Mouse (Mus musculus) spleen, adult 2 months (tissue): Measurements from ENCODE around the gene Sf1. TPM values are rescaled to one million over a fixed set of nuclear protein-coding genes. Genes with fewer than 3 reads are reported as not detected.

ENCODE experiments used
- DNase-seq, 2 experiments: peaks; one replicate each; pipeline versions ENCODE4 v3.0.0 to v3.0.0-alpha.2; 2012 to 2021; ENCODE audit warnings: low spot score in 2 of 2, low read depth in 1 of 2
- H3K27ac ChIP-seq: fragments of 200-500 bp; 2 replicates; pipeline ENCODE4 v1.5.1; 2012; ENCODE audit warnings: low read length, inconsistent platforms; ENCODE audit not compliant: insufficient read depth
- H3K27me3 ChIP-seq: fragments of 200-500 bp; 2 replicates; pipeline ENCODE4 v1.6.1; 2012; ENCODE audit warnings: mild to moderate bottlenecking, moderate library complexity, low read length, inconsistent platforms; ENCODE audit not compliant: control insufficient read depth, insufficient read depth
- H3K36me3 ChIP-seq: fragments of 200-500 bp; 2 replicates; pipeline ENCODE4 v1.6.1; 2012; ENCODE audit warnings: mild to moderate bottlenecking, low read length, inconsistent platforms; ENCODE audit not compliant: control insufficient read depth, insufficient read depth
- H3K4me1 ChIP-seq: fragments of 200-500 bp; 2 replicates; pipeline ENCODE4 v1.6.1; 2011; ENCODE audit warnings: inconsistent platforms; ENCODE audit not compliant: control insufficient read depth, insufficient read depth, insufficient read length
- H3K4me3 ChIP-seq: fragments of 200-500 bp; 2 replicates; pipeline ENCODE4 v1.5.1; 2011; ENCODE audit warnings: mild to moderate bottlenecking, inconsistent platforms; ENCODE audit not compliant: insufficient read depth, insufficient read length; ENCODE audit errors: extremely low read depth
- CTCF ChIP-seq: fragments of 200-500 bp; IDR thresholded peaks from 2 replicates; pipeline ENCODE4 v1.5.1; 2011; ENCODE audit warnings: mild to moderate bottlenecking, inconsistent platforms; ENCODE audit not compliant: insufficient read depth, insufficient read length, insufficient replicate concordance; ENCODE audit errors: extremely low read depth
- POLR2A ChIP-seq: fragments of 200-500 bp; IDR thresholded peaks from 2 replicates; pipeline ENCODE4 v1.6.1; 2011; ENCODE audit warnings: low read depth, low read length, inconsistent platforms
- WGBS: fragments of 180-500 bp; shearing (Covaris S2); methylation state at CpG from one replicate; pipeline ENCODE4 v1.1.7; 2018; 5-methylcytosine and 5-hydroxymethylcytosine counted together
- polyA plus RNA-seq: library from polyadenylated mRNA; depleted of rRNA; stranded (reverse); fragments of >200 nt; gene quantifications from 2 replicates; pipeline ENCODE4 v1.2.3, GENCODE M21; 2012

Sf1 gene
- polyA plus RNA-seq, 1 experiment = 177 TPM

GRCm38 (mm10) chr19:6386234-6386633 lies 22.7 kb downstream of the Sf1 start:
- WGBS = 78% methylated on average over 9 of the region's 9 CpGs
- Histone ChIP-seq H3K27me3 (no peaks in the 10 kb centered on the region), H3K36me3 (no peaks in the 10 kb centered on the region), H3K4me3 (no peak overlapping the region), H3K27ac (no peak overlapping the region), H3K4me1 (peaks cover 24% of the 10 kb centered on the region; the same call in 1 of the 2 replicates)
- no peak for DNase-seq
- TF ChIP-seq POLR2A = no peak
- no peak for TF ChIP-seq CTCF

DNA sequence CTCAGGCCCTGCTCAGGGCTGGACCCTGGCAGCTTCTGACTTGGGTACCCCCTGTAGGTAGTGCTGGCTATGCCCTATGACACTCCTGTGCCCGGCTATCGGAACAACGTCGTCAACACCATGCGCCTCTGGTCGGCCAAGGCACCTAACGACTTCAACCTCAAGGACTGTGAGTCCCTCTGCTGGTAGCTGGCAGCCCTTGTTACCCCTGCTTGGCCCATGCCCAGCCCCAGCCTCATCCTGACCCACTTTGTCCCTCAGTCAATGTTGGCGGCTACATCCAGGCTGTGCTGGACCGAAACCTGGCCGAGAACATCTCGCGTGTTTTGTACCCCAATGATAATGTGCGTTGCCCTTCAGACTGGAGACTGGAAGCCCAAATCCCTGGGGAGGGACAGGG lies 24.5 kb downstream of the Sf1 start:
- H3K36me3 ChIP-seq = no peaks in the 10 kb centered on the region
- 71% methylated on average over 13 of the region's 13 CpGs for WGBS
- H3K4me3 ChIP-seq = no peak overlapping the region
- TF ChIP-seq CTCF (no peak), POLR2A (no peak)
- no peak overlapping the region for H3K27ac ChIP-seq
- H3K4me1 ChIP-seq = peaks cover 24% of the 10 kb centered on the region; the same call in 1 of the 2 replicates
- H3K27me3 ChIP-seq = no peaks in the 10 kb centered on the region
- no peak for DNase-seq

GRCm38 (mm10) chr19:6389803-6390202 lies 26.3 kb downstream of the Sf1 start:
- peak in 1 of 2 experiments; percentile 66 for DNase-seq
- WGBS = 12% methylated on average over 16 of the region's 16 CpGs

DNA sequence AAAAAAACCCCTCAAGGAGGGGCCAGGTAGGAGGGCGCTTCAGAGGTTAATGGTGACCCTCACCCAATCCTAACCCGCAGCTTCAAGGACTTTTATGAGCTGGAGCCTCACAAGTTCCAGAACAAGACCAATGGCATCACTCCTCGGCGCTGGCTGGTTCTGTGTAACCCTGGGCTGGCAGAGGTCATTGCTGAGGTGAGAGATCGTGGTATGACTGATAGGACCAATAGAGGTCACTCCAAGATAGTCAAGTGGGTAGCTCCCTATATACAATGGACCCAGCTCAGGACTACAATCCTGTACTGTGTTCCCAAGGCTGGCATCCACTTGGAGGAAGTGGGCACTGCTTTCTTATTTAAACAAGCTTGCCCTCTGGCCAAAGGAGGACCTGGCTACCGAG lies 26.8 kb downstream of the Sf1 start:
- H3K4me1 ChIP-seq = peaks cover 10% of the 10 kb centered on the region; the same call in 1 of the 2 replicates
- H3K4me3 ChIP-seq = no peak overlapping the region
- TF ChIP-seq CTCF (no peak), POLR2A (no peak)
- no peak overlapping the region for H3K27ac ChIP-seq
- H3K36me3 ChIP-seq = no peaks in the 10 kb centered on the region
- no peak for DNase-seq
- no peaks in the 10 kb centered on the region for H3K27me3 ChIP-seq
- 87% methylated on average over 6 of the region's 6 CpGs for WGBS

More at GRCm38 (mm10) chr19:6389803-6390202, 26.3 kb downstream of the Sf1 start:
- TF ChIP-seq CTCF (no peak), POLR2A (no peak; the same call in 1 of the 2 replicates)
- no peaks in the 10 kb centered on the region for H3K36me3 ChIP-seq
- H3K27me3 ChIP-seq = no peaks in the 10 kb centered on the region
- peak overlapping the region; percentile 48 for H3K27ac ChIP-seq
- H3K4me3 ChIP-seq = peak overlapping the region; percentile 54; the same call in 1 of the 2 replicates
- peaks cover 10% of the 10 kb centered on the region; the same call in 1 of the 2 replicates for H3K4me1 ChIP-seq

GRCm38 (mm10) chr19:6392743-6393393 lies 29.4 kb downstream of the Sf1 start:
- no peaks in the 10 kb centered on the region for H3K36me3 ChIP-seq
- no peak overlapping the region for H3K27ac ChIP-seq
- 59% methylated on average over 14 of the region's 14 CpGs for WGBS
- TF ChIP-seq POLR2A (no peak), CTCF (peak; percentile 22; the same call in 1 of the 2 replicates)
- no peaks in the 10 kb centered on the region for H3K27me3 ChIP-seq
- H3K4me3 ChIP-seq = no peak overlapping the region
- no peak for DNase-seq
- peaks cover 15% of the 10 kb centered on the region; the same call in 1 of the 2 replicates for H3K4me1 ChIP-seq

- no peak for DNase-seq
- Histone ChIP-seq H3K27ac (no peak overlapping the region), H3K4me3 (no peak overlapping the region), H3K4me1 (peaks cover 19% of the 10 kb centered on the region; the same call in 1 of the 2 replicates), H3K36me3 (no peaks in the 10 kb centered on the region), H3K27me3 (no peaks in the 10 kb centered on the region)
- WGBS = 96% methylated on average over 16 of the region's 16 CpGs
- no peak for TF ChIP-seq POLR2A
- no peak for TF ChIP-seq CTCF
These were observed 30.1 kb downstream of the Sf1 start for GRCm38 (mm10) chr19:6393637-6394036.

DNA sequence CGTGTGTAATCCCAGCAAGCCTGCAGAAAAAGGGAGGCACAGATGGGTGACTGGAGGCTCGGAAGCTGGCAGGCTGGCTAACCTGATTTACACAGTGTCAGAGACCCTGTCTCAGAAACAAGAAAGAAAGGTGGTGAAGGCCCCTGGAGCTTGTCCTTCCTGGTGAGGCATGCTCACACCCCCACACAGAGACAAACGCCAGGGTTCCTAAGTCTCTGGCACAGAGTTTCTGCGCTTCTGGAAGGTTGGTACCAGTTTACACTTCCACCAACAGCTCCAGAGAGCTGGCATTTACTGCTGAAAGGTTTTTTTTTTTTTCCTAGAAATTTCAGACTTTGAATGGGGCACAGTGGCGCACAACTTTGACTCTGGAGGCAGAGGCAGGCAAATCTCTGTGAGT lies 32.7 kb downstream of the Sf1 start:
- TF ChIP-seq POLR2A = no peak
- no peak for TF ChIP-seq CTCF
- 97% methylated on average over 5 of the region's 5 CpGs for WGBS
- no peaks in the 10 kb centered on the region for H3K27me3 ChIP-seq
- H3K4me3 ChIP-seq = no peak overlapping the region
- H3K27ac ChIP-seq = no peak overlapping the region
- no peaks in the 10 kb centered on the region for H3K36me3 ChIP-seq
- peaks cover 9% of the 10 kb centered on the region; the same call in 1 of the 2 replicates for H3K4me1 ChIP-seq
- DNase-seq = no peak
